Mouse (Mus musculus) 3T3-L1 (cell line): ENCODE data around the gene Idh3a.
"Not testable (repeated sequence)": the region's sequence is repeated elsewhere in the genome, so short reads cannot be mapped to it uniquely, and the experiment has no call there.

Experiments
- DNase-seq: peaks from one replicate; pipeline ENCODE4 v3.0.0-alpha.2; 2015; ENCODE audit warnings: low read depth, low spot score

Gene Idh3a

DNA sequence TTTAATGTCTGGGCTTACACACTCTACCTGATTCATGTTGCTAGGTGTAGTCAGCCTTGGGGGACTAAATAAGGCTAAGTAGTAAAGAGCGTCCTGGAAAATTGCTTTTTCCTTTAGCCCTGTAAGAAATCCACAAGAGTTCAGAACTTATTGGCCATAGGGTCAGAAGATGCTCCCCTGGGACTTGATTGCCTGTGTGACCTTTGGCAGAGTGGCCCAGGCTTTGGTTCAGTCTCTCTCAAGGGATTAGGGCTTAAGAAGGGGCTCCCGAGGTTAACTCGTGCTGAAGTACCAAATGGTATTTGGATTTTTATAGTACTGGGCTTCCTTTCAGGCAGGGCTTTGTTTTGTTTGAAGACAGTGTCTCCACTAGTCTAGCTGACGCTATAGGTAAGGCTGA is 1.7 kb downstream of the Idh3a start:
- DNase-seq = no peak

- DNase-seq = not testable (repeated sequence)
These were observed 7.5 kb downstream of the Idh3a start for GRCm38 (mm10) chr9:54593652-54594051.

- no peak for DNase-seq
These were observed 10.8 kb downstream of the Idh3a start for GRCm38 (mm10) chr9:54596752-54597465.

DNA sequence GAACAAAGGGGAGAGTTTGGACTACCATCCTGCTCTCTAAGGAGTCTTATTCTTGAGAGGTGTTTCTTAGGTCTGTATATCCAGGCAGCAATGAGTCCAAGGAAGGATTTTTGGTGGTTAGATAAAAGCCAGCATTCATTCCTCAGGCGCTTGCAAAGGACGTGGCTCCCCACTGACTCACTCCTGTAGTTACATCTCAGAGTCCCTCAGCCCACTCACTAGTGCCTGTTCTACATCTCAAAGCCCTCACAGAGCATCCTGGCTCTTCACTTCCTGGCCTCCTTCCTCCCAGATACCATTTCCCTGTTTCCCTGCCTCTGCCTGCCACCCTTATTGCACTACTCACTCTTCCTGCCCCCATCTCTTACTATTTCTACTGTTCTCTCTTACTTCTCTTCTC is 16.3 kb downstream of the Idh3a start:
- peak; percentile 74 for DNase-seq

GRCm38 (mm10) chr9:54602916-54603315 is 16.8 kb downstream of the Idh3a start:
- DNase-seq = no peak

DNA sequence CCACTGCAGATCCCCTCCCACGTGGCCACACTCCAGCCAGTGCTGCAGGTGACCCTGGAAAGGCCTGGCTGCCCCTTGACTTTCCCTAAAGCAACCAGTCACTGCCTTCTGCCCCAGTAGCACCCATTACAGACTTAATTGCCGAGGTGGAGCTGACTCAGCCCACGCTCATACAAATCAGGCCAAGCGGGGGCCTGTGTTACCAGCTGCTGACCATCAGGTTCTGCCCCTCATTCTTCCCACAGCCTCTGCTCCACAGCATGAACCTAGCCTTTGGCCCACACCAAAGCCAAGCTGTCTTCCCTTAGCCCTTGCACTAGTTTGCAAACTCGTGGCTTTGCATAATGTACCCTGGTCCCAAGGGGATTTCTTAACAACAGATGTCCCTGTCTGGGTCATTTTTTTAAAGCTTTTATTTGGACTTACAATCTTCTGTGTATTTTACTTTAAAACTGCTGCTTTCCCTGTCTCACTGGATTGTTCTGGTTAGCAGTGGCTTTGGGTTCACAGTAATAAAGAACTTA is 18.1 kb downstream of the Idh3a start:
- DNase-seq = peak; percentile 43

DNA sequence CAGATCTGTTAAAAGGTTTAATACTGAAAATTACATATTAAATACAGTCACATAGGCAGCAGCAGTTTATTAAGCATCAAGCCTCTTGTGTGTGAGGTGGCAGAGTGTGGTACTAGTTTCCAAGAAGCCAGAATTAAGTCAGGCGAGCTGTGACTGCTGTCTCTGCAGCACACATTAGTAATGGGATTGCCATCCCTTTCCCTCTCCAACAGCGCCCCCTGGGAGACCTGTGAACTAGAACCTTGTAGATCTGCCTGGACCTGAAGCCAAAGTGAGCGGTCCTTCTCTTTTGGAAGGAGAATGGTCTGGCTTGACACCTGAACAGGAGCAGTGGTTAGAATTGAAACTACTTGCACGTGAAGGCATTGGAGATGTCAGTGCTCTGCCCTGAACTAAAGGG is 18.8 kb downstream of the Idh3a start:
- DNase-seq = peak; percentile 80

DNA sequence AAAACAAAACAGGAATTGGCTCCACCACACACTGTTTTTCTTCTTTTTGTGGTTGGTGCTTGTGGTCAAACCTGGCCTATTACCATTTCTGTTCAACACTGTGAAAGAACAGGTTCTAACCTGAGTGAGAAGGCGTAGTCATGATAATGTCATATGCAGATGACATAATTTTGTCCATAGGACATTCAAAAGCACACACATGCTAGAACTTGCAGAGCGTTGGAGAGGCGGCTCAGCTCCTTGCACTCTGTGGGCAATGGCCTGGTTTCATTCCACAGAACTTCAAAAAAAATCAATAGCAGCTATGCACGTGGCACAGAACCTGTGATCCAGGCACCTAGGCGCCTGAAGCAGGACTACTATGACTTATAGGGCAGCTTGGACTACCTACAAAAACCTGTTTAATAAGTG is 26.7 kb downstream of the Idh3a start:
- no peak for DNase-seq

- peak; percentile 82 for DNase-seq
These were observed 28.2 kb downstream of the Idh3a start for GRCm38 (mm10) chr9:54614182-54614850.

- no peak for DNase-seq
These were observed 41.1 kb downstream of the Idh3a start for GRCm38 (mm10) chr9:54627240-54627639.

DNA sequence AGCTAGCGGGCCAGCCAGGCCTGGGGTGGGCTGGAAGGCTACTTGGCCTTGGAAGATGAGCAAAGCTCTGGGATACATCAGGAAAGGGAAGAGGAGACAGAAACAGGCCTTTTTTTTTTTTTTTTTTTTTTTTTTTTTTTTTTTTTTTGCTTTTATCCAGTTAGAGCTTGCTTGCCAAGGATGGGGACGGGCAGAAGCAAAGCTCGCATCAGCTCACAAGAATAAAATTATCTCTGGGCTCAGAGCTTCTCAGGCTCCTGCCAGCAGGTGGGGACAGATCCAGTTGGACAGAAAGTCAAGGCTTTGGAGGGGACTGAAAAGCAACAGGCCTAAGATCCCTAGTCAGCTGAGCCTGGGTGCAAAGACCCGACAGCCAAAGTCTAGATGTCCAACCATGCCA is 42.6 kb downstream of the Idh3a start:
- DNase-seq = no peak

DNA sequence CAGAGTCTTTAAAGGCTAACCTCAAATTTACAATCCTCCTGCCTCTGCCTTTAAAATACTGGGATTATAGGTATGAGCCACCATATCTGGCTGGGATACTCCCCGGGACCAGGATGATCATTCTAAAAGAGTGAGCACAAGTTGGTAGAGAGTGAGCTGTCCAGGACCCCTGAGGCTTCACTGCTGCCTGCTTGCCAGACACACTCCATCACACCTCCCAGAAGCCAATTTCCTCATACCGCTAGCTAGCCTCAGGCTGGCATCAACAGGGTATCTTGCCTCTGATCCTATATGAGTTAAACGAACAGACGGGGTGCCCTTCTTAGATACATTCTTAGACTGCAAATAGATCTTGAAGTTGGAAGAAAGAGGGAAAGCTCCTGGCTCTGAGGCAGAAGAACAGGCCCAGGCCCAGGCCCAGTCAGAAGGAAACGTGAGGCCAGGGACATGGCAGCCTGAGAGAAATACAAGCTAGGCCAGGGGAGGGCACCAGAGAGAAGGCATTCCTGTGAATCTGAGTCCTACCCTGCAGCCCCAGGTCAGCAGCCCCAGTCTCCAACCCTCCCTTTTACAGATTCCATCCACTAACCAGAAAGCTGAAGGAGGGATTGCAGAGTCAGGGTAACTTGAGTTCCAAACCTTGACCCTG is 43.6 kb downstream of the Idh3a start:
- DNase-seq = peak; percentile 69

GRCm38 (mm10) chr9:54630905-54631304 is 44.8 kb downstream of the Idh3a start:
- DNase-seq = no peak

DNA sequence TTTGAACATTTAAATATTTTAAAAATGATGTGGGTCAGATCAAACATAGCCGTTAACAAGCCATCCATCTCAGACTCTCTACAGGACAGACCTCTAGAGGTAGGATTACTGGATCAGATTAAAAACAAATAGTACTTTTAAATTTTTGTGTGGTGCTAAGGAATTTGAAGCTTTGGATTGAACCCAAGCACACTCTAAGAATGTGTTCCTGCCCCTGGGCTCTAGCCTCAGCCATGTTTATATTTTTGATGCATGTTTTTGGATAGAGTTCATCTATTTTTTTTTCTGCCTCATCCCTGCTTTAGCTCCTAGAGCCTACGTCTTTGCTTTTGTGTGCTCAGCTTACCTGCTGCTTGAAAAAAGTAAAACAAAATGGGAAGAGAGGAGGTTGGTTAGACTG is 47.3 kb downstream of the Idh3a start:
- DNase-seq = peak; percentile 63

DNA sequence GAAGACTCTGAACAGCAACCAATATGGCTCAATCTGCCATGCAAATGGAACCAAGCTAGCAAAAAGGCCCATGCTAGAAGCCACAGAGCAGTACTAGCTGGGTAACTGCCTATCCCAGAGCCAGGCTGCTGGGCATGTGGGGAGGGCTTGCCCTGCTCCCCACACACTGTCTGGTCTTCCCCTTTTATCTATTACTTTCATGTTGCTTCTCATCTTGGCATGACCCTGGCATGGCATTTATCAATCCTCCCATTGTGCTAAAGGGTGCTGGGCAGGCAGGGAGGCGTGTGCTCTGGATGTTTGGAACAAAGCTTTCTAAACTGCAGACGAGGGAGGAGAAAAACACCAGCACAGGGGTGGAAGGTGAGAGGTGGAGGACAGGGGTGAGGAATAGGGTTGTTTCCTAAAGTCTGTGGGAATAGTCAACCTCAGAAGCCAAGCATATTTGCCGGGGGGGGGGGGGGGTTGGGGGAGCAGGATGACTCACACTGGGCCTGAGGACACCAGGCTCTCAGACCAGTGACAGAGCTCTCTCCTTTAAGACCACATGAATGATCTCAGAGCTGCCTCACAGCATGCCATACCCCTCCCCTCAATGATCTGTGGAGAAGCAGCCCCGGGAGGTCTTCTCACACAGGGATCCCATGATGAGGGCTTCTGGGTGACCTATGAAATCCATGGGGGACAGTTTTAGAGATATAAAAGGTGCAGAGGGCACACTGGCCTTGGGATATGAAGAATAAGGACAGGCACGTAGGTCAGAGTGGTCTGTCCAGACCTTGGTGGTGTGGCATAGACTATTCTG is 51.6 kb downstream of the Idh3a start:
- no peak for DNase-seq

DNA sequence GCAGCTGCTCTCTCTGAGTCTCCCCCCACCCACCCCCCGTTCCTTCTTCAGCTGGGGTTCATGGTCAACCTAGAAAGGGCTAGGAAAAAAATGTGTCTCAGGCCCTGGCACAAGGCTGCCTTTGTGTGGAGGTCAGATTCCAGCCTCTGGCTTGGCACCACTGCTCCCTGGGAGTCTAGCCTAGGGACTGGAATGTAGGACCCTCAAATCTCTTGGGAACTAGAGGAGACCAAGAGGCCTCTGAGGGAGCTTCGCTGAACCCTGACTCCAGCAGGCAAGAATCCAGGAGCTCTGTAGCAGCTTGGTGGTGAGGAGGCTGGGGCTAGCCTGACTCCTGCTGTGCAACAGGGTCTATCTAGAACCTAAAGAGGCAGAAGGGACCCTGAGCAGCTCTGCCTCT is 53.1 kb downstream of the Idh3a start:
- DNase-seq = peak; percentile 58

- no peak for DNase-seq
These were observed 55.4 kb downstream of the Idh3a start for GRCm38 (mm10) chr9:54641548-54641947.

GRCm38 (mm10) chr9:54642149-54642548 is 56.0 kb downstream of the Idh3a start:
- peak; percentile 78 for DNase-seq

GRCm38 (mm10) chr9:54642556-54642955 is 56.4 kb downstream of the Idh3a start:
- peak; percentile 88 for DNase-seq

DNA sequence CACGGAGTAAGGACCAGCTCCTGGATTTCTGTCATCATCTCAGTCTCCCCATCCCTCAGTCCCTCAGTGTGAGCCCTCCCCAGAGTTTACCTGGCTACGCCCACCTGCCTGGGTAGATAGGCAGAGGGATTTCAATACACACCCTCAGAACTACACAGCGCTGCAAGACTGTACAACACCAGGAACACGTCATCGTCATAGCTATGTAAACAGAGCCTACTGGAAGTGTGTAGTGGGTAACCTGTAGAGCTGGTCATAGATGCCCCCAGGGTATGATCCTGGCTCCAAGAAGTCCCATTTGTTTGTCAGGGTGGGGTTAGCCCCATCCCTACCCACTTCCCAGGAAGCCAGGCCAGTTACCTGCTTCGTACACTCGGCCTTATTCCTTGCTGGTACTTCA is 57.0 kb downstream of the Idh3a start:
- DNase-seq = no peak

- peak; percentile 58 for DNase-seq
These were observed 59.4 kb downstream of the Idh3a start for GRCm38 (mm10) chr9:54645530-54645929.

DNA sequence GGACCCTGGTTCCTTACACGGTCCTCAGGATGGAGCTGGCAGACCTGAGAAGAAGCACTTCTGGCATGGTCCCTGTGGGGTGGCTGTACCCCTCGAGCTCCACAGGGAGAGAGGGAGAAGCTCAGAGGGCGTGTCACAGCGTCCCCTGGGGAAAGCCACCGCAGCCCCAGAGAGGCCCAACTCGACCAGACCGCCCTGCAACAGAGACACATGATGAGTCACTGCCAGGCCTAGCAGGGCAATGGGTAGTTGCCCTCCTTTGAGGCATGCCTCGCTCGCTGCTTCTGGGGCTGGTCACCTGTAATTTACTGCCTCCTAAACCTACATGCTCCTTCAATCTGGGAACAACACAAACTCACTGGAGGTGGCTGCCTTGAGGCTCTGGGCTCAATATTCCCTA is 60.1 kb downstream of the Idh3a start:
- no peak for DNase-seq
